Mouse (Mus musculus) brain, embryonic 14.5 days (tissue): ENCODE data around the gene Prss36.

ENCODE experiments used
- CTCF ChIP-seq: fragments of 200-500 bp; IDR thresholded peaks from 2 replicates; pipeline ENCODE4 v1.5.1; 2012; ENCODE audit warnings: inconsistent platforms, mild to moderate bottlenecking, moderate library complexity, borderline replicate concordance; ENCODE audit not compliant: insufficient read depth, insufficient read length; ENCODE audit errors: extremely low read depth
- POLR2A ChIP-seq: fragments of 200-500 bp; IDR thresholded peaks from 2 replicates; pipeline ENCODE4 v1.6.1; 2012; ENCODE audit warnings: mild to moderate bottlenecking, inconsistent platforms, borderline replicate concordance; ENCODE audit not compliant: poor library complexity, insufficient read depth, insufficient read length, severe bottlenecking; ENCODE audit errors: extremely low read depth

DNA sequence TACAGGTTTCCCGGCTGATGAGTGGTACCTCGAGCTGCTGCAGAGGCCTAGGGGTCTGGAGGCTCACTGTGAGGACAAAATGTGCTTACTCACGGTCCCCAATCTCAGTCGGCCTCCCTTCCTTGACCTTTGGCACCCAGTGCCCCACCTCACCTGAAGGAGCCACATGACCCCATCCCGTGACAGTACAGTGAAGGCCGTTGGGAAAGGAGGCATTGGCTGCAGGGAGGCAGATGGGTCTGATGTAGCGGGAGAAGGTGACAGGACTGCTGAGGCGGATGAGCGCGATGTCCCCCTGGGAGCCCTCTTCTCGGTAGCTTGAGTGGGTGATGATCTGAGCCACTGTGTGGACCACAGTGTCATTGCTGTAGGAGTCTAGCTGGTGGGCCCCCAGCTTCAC lies 19.7 kb downstream of the Prss36 start:
- TF ChIP-seq POLR2A (no peak), CTCF (no peak)
